Mouse (Mus musculus): ENCODE measurements at regions not wholly inside any gene's neighbourhood (a gene's known extent, or its start where the extent isn't known, plus 50 kb on each side); places are given as distances from the start of the nearest gene placed in this dataset.

DNA sequence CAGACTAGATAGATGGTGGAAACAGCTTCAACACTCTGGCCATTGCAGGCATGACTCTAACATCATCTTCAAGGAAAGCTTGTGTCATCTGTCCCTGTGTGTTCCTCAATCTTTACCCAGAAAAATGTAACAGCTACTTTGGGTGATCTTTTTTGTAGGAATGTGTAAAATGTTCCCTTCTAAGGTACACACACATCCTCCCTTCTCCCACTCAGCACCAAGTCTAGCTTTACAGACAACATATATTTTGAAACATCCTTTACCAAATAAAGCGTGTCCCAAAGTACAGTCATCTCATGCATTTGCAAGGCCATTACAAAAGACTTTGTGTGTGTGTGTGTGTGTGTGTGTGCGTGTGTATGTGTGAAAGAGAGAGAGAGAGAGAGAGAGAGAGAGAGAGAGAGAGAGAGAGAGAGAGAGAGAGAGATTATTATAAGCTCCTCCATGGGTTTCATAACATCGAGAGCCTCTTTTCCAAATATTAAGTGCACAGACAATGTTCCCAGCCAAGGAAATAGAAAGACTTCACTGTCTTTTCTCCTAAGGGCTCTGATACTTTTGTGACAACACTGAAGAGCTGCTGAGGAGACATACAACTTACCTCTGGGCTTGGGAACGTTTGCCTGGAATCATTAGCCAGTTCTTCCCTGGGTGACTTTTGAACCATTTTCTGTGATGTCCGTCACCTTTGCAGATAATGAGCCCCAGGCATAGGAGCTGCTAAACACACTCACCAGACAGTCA lies 164.0 kb downstream of the Fzd1 start:
- Histone ChIP-seq H3K27ac (ENCODE audit: low read depth, low read length) (no peak overlapping the region), H3K9me3 (ENCODE audit: control insufficient read depth) (no peaks in the 10 kb centered on the region), H3K27me3 (replicated peaks; ENCODE audit: control insufficient read depth, insufficient read depth, low read length) (no peaks in the 10 kb centered on the region), H3K36me3 (ENCODE audit: control insufficient read depth, insufficient read depth) (no peaks in the 10 kb centered on the region), H3K9ac (ENCODE audit: low read depth, low read length) (no peak overlapping the region), H3K4me2 (replicated peaks; ENCODE audit: low read depth) (no peak overlapping the region), H3K4me3 (ENCODE audit: low read depth, low read length) (no peak overlapping the region), H3K4me1 (replicated peaks; ENCODE audit: control insufficient read depth, insufficient read depth, low read length) (no peaks in the 10 kb centered on the region)
- WGBS, result 68% methylated on average over 5 of the region's 5 CpGs
- no peak for TF ChIP-seq CTCF (IDR thresholded peaks at IDR 0.05; ENCODE audit: low read depth)
- no peak for ATAC-seq

DNA sequence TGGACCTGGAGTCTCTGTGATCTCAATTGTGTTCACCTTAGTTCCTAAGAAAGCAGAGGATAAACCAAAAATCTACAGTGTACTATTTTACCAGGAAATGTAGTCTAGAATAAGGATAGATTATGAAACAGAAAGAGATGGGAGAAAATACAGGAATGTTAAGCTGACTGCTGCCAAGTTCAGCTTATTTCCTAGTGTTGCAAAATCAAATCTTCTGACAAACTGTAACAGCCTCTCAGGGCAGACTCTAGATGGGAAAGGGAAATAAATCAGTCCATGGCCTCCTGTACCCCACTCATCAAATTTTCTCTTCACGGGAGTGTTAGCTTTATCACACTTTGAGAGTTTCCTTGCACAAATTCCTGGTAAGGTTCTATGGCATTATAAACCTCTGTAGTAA lies 166.1 kb downstream of the Fzd1 start:
- TF ChIP-seq CTCF (IDR thresholded peaks at IDR 0.05; ENCODE audit: low read depth), result no peak
- Histone ChIP-seq H3K4me1 (replicated peaks; ENCODE audit: control insufficient read depth, insufficient read depth, low read length) (no peaks in the 10 kb centered on the region), H3K27me3 (replicated peaks; ENCODE audit: control insufficient read depth, insufficient read depth, low read length) (no peaks in the 10 kb centered on the region), H3K36me3 (ENCODE audit: control insufficient read depth, insufficient read depth) (no peaks in the 10 kb centered on the region), H3K4me3 (ENCODE audit: low read depth, low read length) (no peak overlapping the region), H3K4me2 (replicated peaks; ENCODE audit: low read depth) (no peak overlapping the region), H3K9me3 (ENCODE audit: control insufficient read depth) (no peaks in the 10 kb centered on the region), H3K27ac (ENCODE audit: low read depth, low read length) (no peak overlapping the region), H3K9ac (ENCODE audit: low read depth, low read length) (no peak overlapping the region)
- ATAC-seq, result no peak
- 71% methylated on average over 1 of the region's 1 CpGs for WGBS

DNA sequence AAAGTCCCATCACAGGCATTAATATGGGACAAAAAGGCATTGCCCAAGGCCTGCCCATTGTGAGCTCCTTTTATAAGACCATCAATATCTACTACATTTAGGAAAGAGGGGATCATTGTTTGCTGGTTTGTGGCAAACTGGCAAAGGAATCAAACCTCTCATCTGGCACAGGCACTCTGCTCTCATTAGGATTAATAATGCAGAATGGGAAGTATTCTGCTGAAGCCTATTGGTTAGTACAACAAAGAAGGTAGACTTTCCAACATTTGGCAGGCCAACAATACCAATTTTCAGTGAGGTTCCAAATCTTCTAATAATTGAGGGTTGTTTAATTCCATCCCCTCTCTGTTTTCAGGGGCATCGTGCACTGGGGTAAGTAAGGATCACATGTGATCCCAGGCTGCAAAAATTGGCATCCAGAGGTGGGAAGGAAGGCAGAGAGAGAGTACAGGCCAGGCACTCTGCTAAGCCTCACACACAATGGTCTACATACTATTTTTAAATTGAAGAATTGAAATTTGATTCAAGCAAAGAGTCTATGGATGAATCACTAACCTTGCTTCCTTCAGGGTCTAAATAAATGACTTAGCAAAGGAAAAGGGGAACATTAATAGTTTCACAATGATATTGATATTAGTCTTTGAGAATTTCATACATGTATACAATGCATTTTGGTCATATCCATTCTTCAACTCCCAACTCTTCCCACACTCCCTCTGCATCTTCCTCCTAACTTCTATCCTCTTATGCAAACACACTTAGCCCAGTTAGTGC lies 174.9 kb downstream of the Fzd1 start:
- Histone ChIP-seq H3K9me3 (ENCODE audit: control insufficient read depth) (no peaks in the 10 kb centered on the region), H3K27ac (ENCODE audit: low read depth, low read length) (no peak overlapping the region), H3K4me3 (ENCODE audit: low read depth, low read length) (no peak overlapping the region), H3K4me1 (replicated peaks; ENCODE audit: control insufficient read depth, insufficient read depth, low read length) (no peaks in the 10 kb centered on the region), H3K36me3 (ENCODE audit: control insufficient read depth, insufficient read depth) (no peaks in the 10 kb centered on the region), H3K27me3 (replicated peaks; ENCODE audit: control insufficient read depth, insufficient read depth, low read length) (no peaks in the 10 kb centered on the region), H3K4me2 (replicated peaks; ENCODE audit: low read depth) (no peak overlapping the region), H3K9ac (ENCODE audit: low read depth, low read length) (no peak overlapping the region)
- no peak for ATAC-seq
- TF ChIP-seq CTCF (IDR thresholded peaks at IDR 0.05; ENCODE audit: low read depth), result no peak
- 84% methylated on average over 1 of the region's 1 CpGs for WGBS

DNA sequence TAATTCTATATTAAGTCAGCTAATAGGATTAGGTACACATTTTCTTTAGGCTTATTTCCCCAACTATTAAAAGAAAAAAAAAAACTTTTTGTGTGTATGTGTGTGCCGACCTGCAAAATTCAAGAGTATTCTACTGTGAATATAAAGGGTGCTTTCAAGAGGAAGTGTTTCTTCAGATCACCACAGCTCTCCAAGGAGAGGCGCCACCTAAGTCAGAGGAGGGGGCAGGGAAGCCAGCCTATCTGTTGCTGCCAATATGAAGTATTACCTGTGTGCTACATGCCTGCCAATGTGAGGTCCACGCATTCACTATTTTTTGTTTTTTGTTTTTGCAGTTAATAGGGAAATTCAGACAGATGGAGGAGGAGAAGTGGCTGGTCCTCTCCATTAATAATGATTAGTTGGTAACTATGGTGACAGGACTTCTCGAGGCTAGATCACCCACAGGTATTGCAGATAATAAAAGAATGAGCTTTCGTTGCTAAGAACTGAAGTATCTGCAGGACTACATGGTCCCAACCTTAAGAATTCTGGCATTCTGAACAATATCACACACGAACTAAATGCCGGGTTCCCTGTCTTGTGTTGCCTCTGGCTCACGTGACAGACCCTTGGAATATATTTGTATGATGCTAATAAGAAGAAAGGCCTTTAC lies 177.5 kb downstream of the Fzd1 start:
- Histone ChIP-seq H3K9ac (ENCODE audit: low read depth, low read length) (no peak overlapping the region), H3K36me3 (ENCODE audit: control insufficient read depth, insufficient read depth) (no peaks in the 10 kb centered on the region), H3K4me2 (replicated peaks; ENCODE audit: low read depth) (no peak overlapping the region)

DNA sequence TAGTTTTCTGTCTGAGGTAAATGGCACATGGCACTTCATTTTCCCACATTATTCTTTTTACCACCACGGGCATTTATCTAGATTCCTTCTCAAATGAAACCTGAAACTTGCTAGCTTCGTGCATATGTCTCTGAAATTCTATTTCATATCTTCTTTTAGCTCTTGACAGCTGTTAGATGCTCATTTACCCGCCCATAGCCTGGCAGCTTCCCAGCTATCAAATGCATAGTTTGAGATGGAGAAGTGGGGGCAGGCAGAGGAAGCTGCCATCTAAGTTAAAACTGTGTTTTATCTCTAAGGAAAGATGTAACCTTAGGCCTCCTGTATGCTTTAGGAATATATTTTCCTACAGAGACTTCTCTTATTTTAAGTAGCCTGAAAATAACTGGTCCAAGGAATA lies 179.0 kb downstream of the Fzd1 start:
- H3K9ac ChIP-seq (ENCODE audit: low read depth, low read length), result no peak overlapping the region
- 63% methylated on average over 3 of the region's 3 CpGs for WGBS
- no peaks in the 10 kb centered on the region for H3K4me1 ChIP-seq (replicated peaks; ENCODE audit: control insufficient read depth, insufficient read depth, low read length)
- ATAC-seq, result no peak
- no peak overlapping the region for H3K4me3 ChIP-seq (ENCODE audit: low read depth, low read length)
- H3K9me3 ChIP-seq (ENCODE audit: control insufficient read depth), result no peaks in the 10 kb centered on the region
- no peaks in the 10 kb centered on the region for H3K36me3 ChIP-seq (ENCODE audit: control insufficient read depth, insufficient read depth)
- TF ChIP-seq CTCF (IDR thresholded peaks at IDR 0.05; ENCODE audit: low read depth), result no peak
- no peaks in the 10 kb centered on the region for H3K27me3 ChIP-seq (replicated peaks; ENCODE audit: control insufficient read depth, insufficient read depth, low read length)
- no peak overlapping the region for H3K27ac ChIP-seq (ENCODE audit: low read depth, low read length)
- H3K4me2 ChIP-seq (replicated peaks; ENCODE audit: low read depth), result no peak overlapping the region

More for the DNA sequence above, 177.5 kb downstream of the Fzd1 start:
- H3K27ac ChIP-seq (ENCODE audit: low read depth, low read length), result no peak overlapping the region
- WGBS, result 76% methylated on average over 8 of the region's 8 CpGs
- no peaks in the 10 kb centered on the region for H3K4me1 ChIP-seq (replicated peaks; ENCODE audit: control insufficient read depth, insufficient read depth, low read length)
- H3K27me3 ChIP-seq (replicated peaks; ENCODE audit: control insufficient read depth, insufficient read depth, low read length), result no peaks in the 10 kb centered on the region
- no peaks in the 10 kb centered on the region for H3K9me3 ChIP-seq (ENCODE audit: control insufficient read depth)
- no peak for TF ChIP-seq CTCF (IDR thresholded peaks at IDR 0.05; ENCODE audit: low read depth)
- no peak for ATAC-seq
- H3K4me3 ChIP-seq (ENCODE audit: low read depth, low read length), result no peak overlapping the region

DNA sequence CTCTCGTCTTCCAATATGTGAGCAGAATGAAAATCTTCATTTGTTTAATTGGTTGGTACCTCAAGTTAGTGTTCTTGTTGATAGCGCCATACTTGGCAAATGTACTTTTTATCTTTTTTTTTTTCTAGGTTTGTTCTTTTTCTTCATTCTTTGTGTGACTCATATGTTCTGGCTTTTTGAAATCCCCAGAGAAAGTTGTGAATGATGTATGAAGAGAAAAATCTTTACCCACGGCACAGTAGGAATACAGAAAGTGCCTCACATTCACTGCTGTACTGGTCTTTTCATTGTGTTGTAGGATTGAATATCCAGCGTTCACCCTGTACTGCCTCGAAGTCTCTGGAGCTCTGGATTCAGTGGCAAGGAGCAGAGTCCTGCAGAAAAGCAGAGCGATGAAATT lies 180.7 kb downstream of the Fzd1 start:
- ATAC-seq, result no peak
- 90% methylated on average over 6 of the region's 6 CpGs for WGBS
- TF ChIP-seq CTCF (IDR thresholded peaks at IDR 0.05; ENCODE audit: low read depth), result no peak

More for the DNA sequence above, 180.7 kb downstream of the Fzd1 start:
- H3K4me2 ChIP-seq (replicated peaks; ENCODE audit: low read depth), result no peak overlapping the region
- no peaks in the 10 kb centered on the region for H3K27me3 ChIP-seq (replicated peaks; ENCODE audit: control insufficient read depth, insufficient read depth, low read length)
- H3K9ac ChIP-seq (ENCODE audit: low read depth, low read length), result no peak overlapping the region
- no peaks in the 10 kb centered on the region for H3K4me1 ChIP-seq (replicated peaks; ENCODE audit: control insufficient read depth, insufficient read depth, low read length)
- no peaks in the 10 kb centered on the region for H3K36me3 ChIP-seq (ENCODE audit: control insufficient read depth, insufficient read depth)
- H3K9me3 ChIP-seq (ENCODE audit: control insufficient read depth), result no peaks in the 10 kb centered on the region
- H3K4me3 ChIP-seq (ENCODE audit: low read depth, low read length), result no peak overlapping the region
- H3K27ac ChIP-seq (ENCODE audit: low read depth, low read length), result no peak overlapping the region

Measured in intestine, postnatal 0 days (tissue).